Mouse (Mus musculus): Measurements from ENCODE around the gene Plekhm2. TPM values are rescaled to one million over a fixed set of nuclear protein-coding genes. Genes with fewer than 3 reads are reported as not detected.
A peak's percentile ranks its signal among the peaks of the same experiment; 100 is the strongest.

Plekhm2 gene
- polyA plus RNA-seq, 1 experiment from 2014 or later, result 6.5 TPM

GRCm38 (mm10) chr4:141655908-141656608, 8.6 kb downstream of the Plekhm2 start:
- Histone ChIP-seq H3K36me3 (ENCODE audit: control insufficient read depth, insufficient read depth, low read length) (peaks cover 4% of the 10 kb centered on the region), H3K27ac (ENCODE audit: low read depth, low read length) (no peak overlapping the region), H3K4me2 (ENCODE audit: low read depth, low read length) (no peak overlapping the region), H3K27me3 (ENCODE audit: control insufficient read depth, insufficient read depth, low read length) (no peaks in the 10 kb centered on the region), H3K9me3 (ENCODE audit: control insufficient read depth, low read length) (no peaks in the 10 kb centered on the region), H3K9ac (replicated peaks; ENCODE audit: low read depth, low read length) (no peak overlapping the region), H3K4me1 (ENCODE audit: control insufficient read depth, insufficient read depth, low read length) (0 out of 2 replicates have a peak, but pooled peaks cover 4% of the 10 kb centered on the region), H3K4me3 (ENCODE audit: low read depth, low read length) (no peak overlapping the region)
- ATAC-seq (ENCODE audit: low read depth), result no peak
- 90% methylated on average over 12 of the region's 12 CpGs for WGBS

- H3K4me3 ChIP-seq (ENCODE audit: low read depth, low read length), result no peak overlapping the region
- H3K27me3 ChIP-seq (ENCODE audit: control insufficient read depth, insufficient read depth, low read length), result no peaks in the 10 kb centered on the region
- ATAC-seq (ENCODE audit: low read depth), result no peak
- peak overlapping the region; percentile 34; the same call in 1 of the 2 replicates for H3K27ac ChIP-seq (ENCODE audit: low read depth, low read length)
- H3K4me2 ChIP-seq (ENCODE audit: low read depth, low read length), result no peak overlapping the region
- 84% methylated on average over 6 of the region's 6 CpGs for WGBS
- H3K4me1 ChIP-seq (ENCODE audit: control insufficient read depth, insufficient read depth, low read length), result peaks cover 6% of the 10 kb centered on the region; the same call in 1 of the 2 replicates
- no peak overlapping the region for H3K9ac ChIP-seq (replicated peaks; ENCODE audit: low read depth, low read length)
- no peaks in the 10 kb centered on the region for H3K9me3 ChIP-seq (ENCODE audit: control insufficient read depth, low read length)
- peaks cover 4% of the 10 kb centered on the region; the same call in 1 of the 2 replicates for H3K36me3 ChIP-seq (ENCODE audit: control insufficient read depth, insufficient read depth, low read length)
These were observed 10.2 kb downstream of the Plekhm2 start for GRCm38 (mm10) chr4:141654509-141654908.

- H3K9ac ChIP-seq (replicated peaks; ENCODE audit: low read depth, low read length), result no peak overlapping the region
- 88% methylated on average over 13 of the region's 13 CpGs for WGBS
- H3K36me3 ChIP-seq (ENCODE audit: control insufficient read depth, insufficient read depth, low read length), result peaks cover 4% of the 10 kb centered on the region; the same call in 1 of the 2 replicates
- no peaks in the 10 kb centered on the region for H3K27me3 ChIP-seq (ENCODE audit: control insufficient read depth, insufficient read depth, low read length)
- no peak overlapping the region for H3K4me3 ChIP-seq (ENCODE audit: low read depth, low read length)
- H3K4me1 ChIP-seq (ENCODE audit: control insufficient read depth, insufficient read depth, low read length), result peaks cover 8% of the 10 kb centered on the region
- H3K27ac ChIP-seq (ENCODE audit: low read depth, low read length), result peak overlapping the region; percentile 36; the same call in 1 of the 2 replicates
- ATAC-seq (ENCODE audit: low read depth), result no peak
- no peak overlapping the region for H3K4me2 ChIP-seq (ENCODE audit: low read depth, low read length)
- no peaks in the 10 kb centered on the region for H3K9me3 ChIP-seq (ENCODE audit: control insufficient read depth, low read length)
These were observed 10.9 kb downstream of the Plekhm2 start for GRCm38 (mm10) chr4:141653813-141654212.

GRCm38 (mm10) chr4:141653044-141653443, 11.7 kb downstream of the Plekhm2 start:
- ATAC-seq (ENCODE audit: low read depth), result no peak
- H3K4me1 ChIP-seq (ENCODE audit: control insufficient read depth, insufficient read depth, low read length), result peaks cover 8% of the 10 kb centered on the region
- 91% methylated on average over 8 of the region's 8 CpGs for WGBS

GRCm38 (mm10) chr4:141651944-141652343, 12.8 kb downstream of the Plekhm2 start:
- peaks cover 8% of the 10 kb centered on the region for H3K4me1 ChIP-seq (ENCODE audit: control insufficient read depth, insufficient read depth, low read length)
- H3K4me3 ChIP-seq (ENCODE audit: low read depth, low read length), result no peak overlapping the region
- WGBS, result 83% methylated on average over 10 of the region's 10 CpGs
- no peak overlapping the region for H3K4me2 ChIP-seq (ENCODE audit: low read depth, low read length)
- no peaks in the 10 kb centered on the region for H3K9me3 ChIP-seq (ENCODE audit: control insufficient read depth, low read length)
- no peak; the same call in 1 of the 2 replicates for ATAC-seq (ENCODE audit: low read depth)
- H3K27me3 ChIP-seq (ENCODE audit: control insufficient read depth, insufficient read depth, low read length), result no peaks in the 10 kb centered on the region
- no peak overlapping the region for H3K9ac ChIP-seq (replicated peaks; ENCODE audit: low read depth, low read length)
- no peak overlapping the region for H3K27ac ChIP-seq (ENCODE audit: low read depth, low read length)
- no peaks in the 10 kb centered on the region for H3K36me3 ChIP-seq (ENCODE audit: control insufficient read depth, insufficient read depth, low read length)

More at GRCm38 (mm10) chr4:141653044-141653443, 11.7 kb downstream of the Plekhm2 start:
- Histone ChIP-seq H3K27me3 (ENCODE audit: control insufficient read depth, insufficient read depth, low read length) (no peaks in the 10 kb centered on the region), H3K36me3 (ENCODE audit: control insufficient read depth, insufficient read depth, low read length) (peaks cover 4% of the 10 kb centered on the region; the same call in 1 of the 2 replicates), H3K4me2 (ENCODE audit: low read depth, low read length) (no peak overlapping the region), H3K4me3 (ENCODE audit: low read depth, low read length) (no peak overlapping the region), H3K27ac (ENCODE audit: low read depth, low read length) (no peak overlapping the region), H3K9ac (replicated peaks; ENCODE audit: low read depth, low read length) (no peak overlapping the region), H3K9me3 (ENCODE audit: control insufficient read depth, low read length) (no peaks in the 10 kb centered on the region)

GRCm38 (mm10) chr4:141651286-141651685, 13.4 kb downstream of the Plekhm2 start:
- no peak overlapping the region for H3K4me2 ChIP-seq (ENCODE audit: low read depth, low read length)
- H3K27me3 ChIP-seq (ENCODE audit: control insufficient read depth, insufficient read depth, low read length), result no peaks in the 10 kb centered on the region
- H3K4me1 ChIP-seq (ENCODE audit: control insufficient read depth, insufficient read depth, low read length), result peaks cover 8% of the 10 kb centered on the region
- no peak overlapping the region for H3K4me3 ChIP-seq (ENCODE audit: low read depth, low read length)
- ATAC-seq (ENCODE audit: low read depth), result no peak
- no peaks in the 10 kb centered on the region for H3K36me3 ChIP-seq (ENCODE audit: control insufficient read depth, insufficient read depth, low read length)
- no peak overlapping the region for H3K9ac ChIP-seq (replicated peaks; ENCODE audit: low read depth, low read length)
- no peak overlapping the region for H3K27ac ChIP-seq (ENCODE audit: low read depth, low read length)
- no peaks in the 10 kb centered on the region for H3K9me3 ChIP-seq (ENCODE audit: control insufficient read depth, low read length)
- WGBS, result 89% methylated on average over 6 of the region's 6 CpGs

GRCm38 (mm10) chr4:141649244-141649643, 15.5 kb downstream of the Plekhm2 start:
- peak overlapping the region; percentile 36 for H3K27ac ChIP-seq (ENCODE audit: low read depth, low read length)

GRCm38 (mm10) chr4:141648262-141648661, 16.4 kb downstream of the Plekhm2 start:
- no peak overlapping the region for H3K4me2 ChIP-seq (ENCODE audit: low read depth, low read length)
- no peak overlapping the region for H3K4me3 ChIP-seq (ENCODE audit: low read depth, low read length)
- ATAC-seq (ENCODE audit: low read depth), result no peak
- H3K27ac ChIP-seq (ENCODE audit: low read depth, low read length), result no peak overlapping the region
- H3K4me1 ChIP-seq (ENCODE audit: control insufficient read depth, insufficient read depth, low read length), result peaks cover 13% of the 10 kb centered on the region
- WGBS, result 82% methylated on average over 5 of the region's 5 CpGs
- H3K36me3 ChIP-seq (ENCODE audit: control insufficient read depth, insufficient read depth, low read length), result no peaks in the 10 kb centered on the region
- no peaks in the 10 kb centered on the region for H3K9me3 ChIP-seq (ENCODE audit: control insufficient read depth, low read length)
- H3K9ac ChIP-seq (replicated peaks; ENCODE audit: low read depth, low read length), result no peak overlapping the region
- no peaks in the 10 kb centered on the region for H3K27me3 ChIP-seq (ENCODE audit: control insufficient read depth, insufficient read depth, low read length)

More at GRCm38 (mm10) chr4:141649244-141649643, 15.5 kb downstream of the Plekhm2 start:
- H3K4me3 ChIP-seq (ENCODE audit: low read depth, low read length), result no peak overlapping the region
- H3K9ac ChIP-seq (replicated peaks; ENCODE audit: low read depth, low read length), result no peak overlapping the region
- H3K27me3 ChIP-seq (ENCODE audit: control insufficient read depth, insufficient read depth, low read length), result no peaks in the 10 kb centered on the region
- H3K4me2 ChIP-seq (ENCODE audit: low read depth, low read length), result no peak overlapping the region
- no peaks in the 10 kb centered on the region for H3K36me3 ChIP-seq (ENCODE audit: control insufficient read depth, insufficient read depth, low read length)
- 60% methylated on average over 6 of the region's 6 CpGs for WGBS
- ATAC-seq (ENCODE audit: low read depth), result 0 out of 2 replicates have a peak, but pooled peaks have one; percentile 50
- H3K4me1 ChIP-seq (ENCODE audit: control insufficient read depth, insufficient read depth, low read length), result peaks cover 5% of the 10 kb centered on the region
- no peaks in the 10 kb centered on the region for H3K9me3 ChIP-seq (ENCODE audit: control insufficient read depth, low read length)

- Histone ChIP-seq H3K27me3 (ENCODE audit: control insufficient read depth, insufficient read depth, low read length) (no peaks in the 10 kb centered on the region), H3K9ac (replicated peaks; ENCODE audit: low read depth, low read length) (no peak overlapping the region), H3K4me3 (ENCODE audit: low read depth, low read length) (no peak overlapping the region), H3K27ac (ENCODE audit: low read depth, low read length) (no peak overlapping the region), H3K9me3 (ENCODE audit: control insufficient read depth, low read length) (no peaks in the 10 kb centered on the region), H3K36me3 (ENCODE audit: control insufficient read depth, insufficient read depth, low read length) (no peaks in the 10 kb centered on the region), H3K4me2 (ENCODE audit: low read depth, low read length) (no peak overlapping the region), H3K4me1 (ENCODE audit: control insufficient read depth, insufficient read depth, low read length) (peaks cover 13% of the 10 kb centered on the region)
- 95% methylated on average over 3 of the region's 3 CpGs for WGBS
- no peak for ATAC-seq (ENCODE audit: low read depth)
These were observed 17.5 kb downstream of the Plekhm2 start for GRCm38 (mm10) chr4:141647187-141647586.

Data from neural tube, embryonic 14.5 days (tissue).